Mouse (Mus musculus): ENCODE results near the gene Ap2s1. TPM values are rescaled to one million over a fixed set of nuclear protein-coding genes. Genes with fewer than 3 reads are reported as not detected.
A peak's percentile ranks its signal among the peaks of the same experiment; 100 is the strongest.

Gene Ap2s1
- polyA plus RNA-seq (2015; fragmentation: Nextera tagmentation; extraction: Ambion mirVana) = 229 and 231 TPM in 2 replicates

DNA sequence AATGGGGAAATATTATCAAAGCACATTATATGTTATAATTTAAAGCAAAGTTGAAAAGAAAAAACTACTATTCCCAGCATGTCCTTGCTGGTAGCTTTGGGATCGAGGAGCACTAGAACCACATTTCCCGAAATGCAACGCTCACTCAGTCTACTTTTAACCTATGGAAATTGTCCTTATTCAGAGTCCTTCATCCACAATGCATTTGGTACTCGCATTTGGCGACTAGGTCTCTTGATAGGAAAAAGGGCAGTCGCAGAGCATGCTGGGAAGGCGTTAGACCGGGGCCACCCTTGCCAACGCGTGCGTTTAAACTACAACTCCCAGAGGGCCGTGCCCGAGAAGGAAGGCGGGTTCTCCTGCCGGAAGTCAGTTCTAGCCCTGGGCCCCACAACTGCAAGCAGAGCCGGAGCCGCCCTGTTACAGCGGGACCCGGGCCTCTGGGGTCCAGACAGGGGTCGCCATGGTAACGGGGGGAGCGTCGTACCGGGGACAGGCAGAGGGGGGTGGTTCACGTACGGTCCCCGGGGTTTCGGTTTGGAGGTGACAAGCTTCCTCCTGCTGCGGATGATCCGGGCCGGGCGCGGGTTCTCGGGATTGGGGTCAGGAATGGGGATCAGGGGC lies at the start of gene Ap2s1:
Ap2s1 (plus strand) TSS at position 338 of the 624 bp plus-strand sequence.
- ATAC-seq (ENCODE audit: insufficient read depth, low FRiP score) = peak; percentile 96
- H3K36me3 ChIP-seq (ENCODE audit: control insufficient read depth, insufficient read depth, low read length) = no peaks in the 10 kb centered on the region
- peak within 1 kb of the TSS; percentile 92 for H3K9ac ChIP-seq (ENCODE audit: low read length)
- peaks cover 13% of the 10 kb centered on the region for H3K4me1 ChIP-seq (ENCODE audit: control insufficient read depth, insufficient read depth, low read length)
- peak within 1 kb of the TSS; percentile 66 for H3K27ac ChIP-seq (ENCODE audit: low read length)
- no peaks in the 10 kb centered on the region for H3K9me3 ChIP-seq (replicated peaks; ENCODE audit: control insufficient read depth, low read length)
- under 1% methylated on average over 34 of the region's 34 CpGs for WGBS
- H3K4me3 ChIP-seq (replicated peaks; ENCODE audit: low read length) = peak within 1 kb of the TSS; percentile 93
- H3K27me3 ChIP-seq (ENCODE audit: control insufficient read depth, insufficient read depth, low read length) = no peaks in the 10 kb centered on the region
- H3K4me2 ChIP-seq (ENCODE audit: low read depth, low read length) = peak within 1 kb of the TSS; percentile 97

DNA sequence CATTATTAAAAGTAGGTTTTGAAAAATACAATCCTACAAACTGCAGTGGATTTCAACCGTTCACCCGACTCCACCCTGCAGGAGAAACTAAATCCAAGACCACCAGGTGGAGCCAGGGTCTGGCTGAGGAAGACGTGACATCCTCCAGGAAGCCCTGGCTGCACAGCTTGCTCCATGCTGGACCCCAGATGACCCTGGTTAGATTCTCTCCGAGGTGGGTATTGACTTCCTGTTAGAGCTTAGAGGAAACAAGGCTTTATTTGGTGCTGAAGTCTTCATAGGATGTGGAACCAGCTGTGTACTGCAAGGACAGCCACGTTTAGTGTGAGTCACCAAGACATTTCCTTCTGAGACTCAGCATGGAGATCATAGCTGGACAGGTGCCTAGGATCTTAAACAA lies 49.0 kb upstream of the Ap2s1 start:
- 65% methylated on average over 5 of the region's 5 CpGs for WGBS
- no peak for ATAC-seq (ENCODE audit: insufficient read depth, low FRiP score)
- H3K36me3 ChIP-seq (ENCODE audit: control insufficient read depth, insufficient read depth, low read length) = no peaks in the 10 kb centered on the region
- H3K27me3 ChIP-seq (ENCODE audit: control insufficient read depth, insufficient read depth, low read length) = no peaks in the 10 kb centered on the region
- no peaks in the 10 kb centered on the region for H3K4me1 ChIP-seq (ENCODE audit: control insufficient read depth, insufficient read depth, low read length)
- H3K4me2 ChIP-seq (ENCODE audit: low read depth, low read length) = no peak overlapping the region
- H3K9me3 ChIP-seq (replicated peaks; ENCODE audit: control insufficient read depth, low read length) = peaks cover 4% of the 10 kb centered on the region; the same call in 1 of the 2 replicates
- H3K27ac ChIP-seq (ENCODE audit: low read length) = no peak overlapping the region
- H3K9ac ChIP-seq (ENCODE audit: low read length) = no peak overlapping the region
- H3K4me3 ChIP-seq (replicated peaks; ENCODE audit: low read length) = no peak overlapping the region

DNA sequence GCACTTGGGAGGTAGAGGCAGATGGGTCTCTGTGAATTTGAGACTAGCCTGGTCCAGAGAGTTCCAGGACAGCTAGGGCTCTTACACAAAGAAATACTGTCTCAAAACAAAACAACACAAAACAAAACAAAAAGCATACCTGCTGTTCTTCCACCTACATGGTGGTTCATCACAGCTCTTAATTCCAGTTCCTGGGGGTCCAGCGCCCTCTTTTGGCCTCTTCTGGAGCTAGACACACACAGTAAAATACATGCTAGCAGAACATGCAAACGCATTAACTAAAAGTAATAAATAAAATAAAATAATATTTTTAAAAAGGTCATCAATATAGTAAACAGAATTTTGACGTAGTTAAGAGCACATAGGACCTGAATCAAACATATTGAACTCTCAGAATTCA lies 43.2 kb upstream of the Ap2s1 start:
- Histone ChIP-seq H3K27me3 (ENCODE audit: control insufficient read depth, insufficient read depth, low read length) (no peaks in the 10 kb centered on the region), H3K9ac (ENCODE audit: low read length) (no peak overlapping the region), H3K4me3 (replicated peaks; ENCODE audit: low read length) (no peak overlapping the region), H3K4me2 (ENCODE audit: low read depth, low read length) (no peak overlapping the region), H3K27ac (ENCODE audit: low read length) (no peak overlapping the region), H3K4me1 (ENCODE audit: control insufficient read depth, insufficient read depth, low read length) (no peaks in the 10 kb centered on the region), H3K9me3 (replicated peaks; ENCODE audit: control insufficient read depth, low read length) (no peaks in the 10 kb centered on the region), H3K36me3 (ENCODE audit: control insufficient read depth, insufficient read depth, low read length) (no peaks in the 10 kb centered on the region)
- 31% methylated on average over 3 of the region's 3 CpGs for WGBS
- no peak for ATAC-seq (ENCODE audit: insufficient read depth, low FRiP score)

DNA sequence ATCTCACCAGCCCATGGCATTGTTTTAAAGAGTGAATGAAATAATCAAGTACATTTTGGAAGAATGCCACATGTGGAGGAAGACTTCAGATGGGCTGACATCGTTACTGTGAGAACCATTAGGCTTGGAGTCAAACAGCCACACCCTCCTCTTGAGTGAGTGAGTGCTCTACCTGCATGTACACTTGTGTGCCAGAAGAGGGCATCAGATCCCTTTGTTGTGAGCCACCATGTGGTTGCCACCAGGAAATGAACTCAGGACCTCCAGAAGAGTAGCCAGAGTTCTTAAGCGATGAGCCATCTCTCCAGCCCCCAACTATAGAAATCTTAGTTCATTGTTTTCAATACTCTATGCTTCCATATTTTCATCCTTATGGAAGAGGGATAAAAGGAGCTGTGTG lies 39.2 kb upstream of the Ap2s1 start:
- no peak for ATAC-seq (ENCODE audit: insufficient read depth, low FRiP score)

DNA sequence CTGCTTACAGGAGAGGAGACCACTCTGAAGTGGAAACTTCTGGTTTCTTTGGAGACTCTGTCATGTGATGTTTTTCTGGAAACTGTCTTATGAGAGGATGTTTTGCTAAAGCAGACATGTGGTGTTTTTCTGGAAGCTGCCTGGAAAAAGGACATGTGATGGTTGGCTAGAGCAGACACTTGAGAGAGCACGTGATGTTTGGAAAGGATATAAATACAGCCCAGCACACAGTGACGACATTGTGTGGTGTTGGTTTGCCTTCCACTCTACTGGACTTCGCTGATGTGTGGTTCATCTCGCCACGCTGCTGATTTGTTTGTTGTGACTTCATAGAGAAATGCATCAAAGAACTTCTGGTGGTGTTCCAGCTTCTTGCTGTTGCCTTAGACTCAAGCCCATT lies 37.6 kb upstream of the Ap2s1 start:
- no peak overlapping the region for H3K4me2 ChIP-seq (ENCODE audit: low read depth, low read length)
- no peaks in the 10 kb centered on the region for H3K4me1 ChIP-seq (ENCODE audit: control insufficient read depth, insufficient read depth, low read length)
- 62% methylated on average over 5 of the region's 5 CpGs for WGBS
- no peak overlapping the region for H3K27ac ChIP-seq (ENCODE audit: low read length)
- no peaks in the 10 kb centered on the region for H3K9me3 ChIP-seq (replicated peaks; ENCODE audit: control insufficient read depth, low read length)
- H3K4me3 ChIP-seq (replicated peaks; ENCODE audit: low read length) = no peak overlapping the region
- H3K36me3 ChIP-seq (ENCODE audit: control insufficient read depth, insufficient read depth, low read length) = no peaks in the 10 kb centered on the region
- ATAC-seq (ENCODE audit: insufficient read depth, low FRiP score) = no peak
- H3K27me3 ChIP-seq (ENCODE audit: control insufficient read depth, insufficient read depth, low read length) = no peaks in the 10 kb centered on the region
- no peak overlapping the region for H3K9ac ChIP-seq (ENCODE audit: low read length)

More for the DNA sequence above, 39.2 kb upstream of the Ap2s1 start:
- H3K36me3 ChIP-seq (ENCODE audit: control insufficient read depth, insufficient read depth, low read length) = no peaks in the 10 kb centered on the region
- no peak overlapping the region for H3K4me2 ChIP-seq (ENCODE audit: low read depth, low read length)
- H3K4me3 ChIP-seq (replicated peaks; ENCODE audit: low read length) = no peak overlapping the region
- no peak overlapping the region for H3K27ac ChIP-seq (ENCODE audit: low read length)
- no peaks in the 10 kb centered on the region for H3K9me3 ChIP-seq (replicated peaks; ENCODE audit: control insufficient read depth, low read length)
- H3K9ac ChIP-seq (ENCODE audit: low read length) = no peak overlapping the region
- no peaks in the 10 kb centered on the region for H3K4me1 ChIP-seq (ENCODE audit: control insufficient read depth, insufficient read depth, low read length)
- no peaks in the 10 kb centered on the region for H3K27me3 ChIP-seq (ENCODE audit: control insufficient read depth, insufficient read depth, low read length)
- WGBS = 43% methylated on average over 2 of the region's 2 CpGs

DNA sequence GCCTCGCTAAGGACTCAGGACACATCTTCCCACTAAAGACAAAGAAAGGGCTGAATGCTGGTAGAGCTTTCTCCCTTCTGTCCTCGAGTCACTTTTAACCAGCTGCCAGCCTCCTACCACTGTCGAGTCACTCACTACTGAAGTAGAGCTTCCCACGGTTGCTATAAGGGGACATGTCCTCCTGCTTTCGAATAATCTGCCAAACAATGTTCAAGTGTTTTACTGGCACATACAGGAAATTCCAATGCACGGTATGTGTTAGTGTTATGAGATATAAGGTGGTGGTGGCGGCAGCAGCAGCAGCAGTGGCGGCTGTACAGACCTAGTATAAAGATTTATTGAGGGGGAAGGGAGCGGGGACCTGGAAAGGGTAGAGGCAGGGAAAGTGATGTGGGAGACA lies 31.8 kb upstream of the Ap2s1 start:
- WGBS = 32% methylated on average over 9 of the region's 9 CpGs

DNA sequence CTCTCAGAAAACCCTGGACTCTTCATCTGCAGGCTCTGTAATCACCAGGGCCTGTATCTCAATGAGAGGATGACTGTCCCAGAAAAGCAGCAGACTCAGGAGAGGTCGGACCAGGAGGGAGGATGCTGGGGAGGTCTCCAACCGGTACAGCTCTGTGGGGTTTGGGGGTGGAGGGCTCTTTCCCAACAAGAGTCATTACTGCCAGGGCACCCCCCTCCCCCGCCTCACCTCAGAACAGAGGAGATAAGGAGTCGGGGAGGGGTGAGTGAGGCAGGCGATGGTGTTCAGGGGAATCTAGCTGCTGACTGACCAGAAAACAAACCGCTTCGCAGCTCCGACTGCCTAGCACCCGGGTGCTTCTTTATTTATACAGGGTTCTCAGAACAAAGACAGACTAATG lies 30.0 kb upstream of the Ap2s1 start:
- Histone ChIP-seq H3K27ac (ENCODE audit: low read length) (no peak overlapping the region), H3K9me3 (replicated peaks; ENCODE audit: control insufficient read depth, low read length) (no peaks in the 10 kb centered on the region), H3K4me1 (ENCODE audit: control insufficient read depth, insufficient read depth, low read length) (no peaks in the 10 kb centered on the region), H3K4me2 (ENCODE audit: low read depth, low read length) (no peak overlapping the region), H3K4me3 (replicated peaks; ENCODE audit: low read length) (no peak overlapping the region), H3K36me3 (ENCODE audit: control insufficient read depth, insufficient read depth, low read length) (no peaks in the 10 kb centered on the region), H3K27me3 (ENCODE audit: control insufficient read depth, insufficient read depth, low read length) (no peaks in the 10 kb centered on the region), H3K9ac (ENCODE audit: low read length) (no peak overlapping the region)
- ATAC-seq (ENCODE audit: insufficient read depth, low FRiP score) = no peak; the same call in 1 of the 2 replicates
- WGBS = 16% methylated on average over 9 of the region's 9 CpGs

More for the DNA sequence above, 31.8 kb upstream of the Ap2s1 start:
- no peaks in the 10 kb centered on the region for H3K9me3 ChIP-seq (replicated peaks; ENCODE audit: control insufficient read depth, low read length)
- no peak overlapping the region for H3K4me3 ChIP-seq (replicated peaks; ENCODE audit: low read length)
- no peaks in the 10 kb centered on the region for H3K4me1 ChIP-seq (ENCODE audit: control insufficient read depth, insufficient read depth, low read length)
- no peaks in the 10 kb centered on the region for H3K27me3 ChIP-seq (ENCODE audit: control insufficient read depth, insufficient read depth, low read length)
- H3K27ac ChIP-seq (ENCODE audit: low read length) = no peak overlapping the region
- H3K36me3 ChIP-seq (ENCODE audit: control insufficient read depth, insufficient read depth, low read length) = no peaks in the 10 kb centered on the region
- no peak overlapping the region for H3K9ac ChIP-seq (ENCODE audit: low read length)
- ATAC-seq (ENCODE audit: insufficient read depth, low FRiP score) = no peak
- H3K4me2 ChIP-seq (ENCODE audit: low read depth, low read length) = no peak overlapping the region

DNA sequence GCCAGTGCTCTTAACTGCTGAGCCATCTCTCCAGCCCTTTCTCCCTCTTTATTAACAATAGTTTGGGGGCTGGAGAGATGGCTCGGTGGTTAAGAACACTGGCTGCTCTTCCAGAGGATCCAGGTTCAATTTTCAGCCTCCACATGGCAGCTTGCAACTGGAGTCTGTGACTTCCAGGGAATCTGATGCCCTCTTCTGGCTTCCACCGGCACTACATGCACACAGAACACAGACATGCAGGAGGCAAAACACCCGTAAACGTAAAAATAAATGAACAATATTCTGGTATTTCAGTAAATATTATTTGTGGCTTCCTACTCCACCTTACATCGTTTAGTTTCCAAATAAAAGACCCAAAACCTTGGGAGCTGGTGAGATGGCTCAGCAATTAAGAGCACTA lies 27.6 kb upstream of the Ap2s1 start:
- 71% methylated on average over 5 of the region's 5 CpGs for WGBS
- no peak overlapping the region for H3K4me2 ChIP-seq (ENCODE audit: low read depth, low read length)
- no peak overlapping the region for H3K4me3 ChIP-seq (replicated peaks; ENCODE audit: low read length)

DNA sequence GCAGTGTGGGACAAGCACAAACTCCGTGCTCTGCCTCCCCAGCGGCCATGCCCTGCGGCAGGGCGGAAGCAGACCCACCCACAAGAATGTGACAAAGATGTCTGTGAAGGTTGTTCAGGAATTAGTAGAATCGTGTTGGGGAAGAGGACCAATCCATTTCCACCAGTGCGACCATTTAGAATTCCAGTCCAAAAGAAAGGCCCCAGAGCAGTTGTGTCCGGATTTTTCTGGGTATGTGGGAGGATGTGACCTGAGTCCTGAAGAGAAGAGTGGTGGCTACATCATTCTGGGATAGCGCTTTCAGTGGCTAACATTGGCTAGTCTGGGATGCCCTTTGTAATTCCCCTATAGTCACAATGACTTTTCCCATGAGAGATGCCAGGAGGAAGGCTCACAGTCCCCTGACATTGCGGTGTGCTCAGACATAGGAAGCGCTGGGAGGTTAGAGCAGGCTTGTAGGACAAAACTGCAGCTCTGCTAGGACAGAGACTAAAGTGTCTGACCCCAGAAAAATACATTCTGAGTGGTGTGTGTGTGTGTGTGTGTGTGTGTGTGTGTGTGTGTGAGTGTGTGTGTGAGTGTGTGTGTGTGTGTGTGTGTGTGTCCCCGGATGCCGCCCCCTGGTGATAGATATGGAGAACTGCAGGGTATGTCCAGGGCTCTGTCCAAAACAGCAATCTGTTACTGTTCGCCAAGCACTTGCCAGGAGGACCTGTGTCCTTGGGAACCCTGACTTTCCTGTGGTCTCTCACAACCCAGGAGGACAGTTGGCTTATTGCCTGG lies 25.4 kb upstream of the Ap2s1 start:
- WGBS = 72% methylated on average over 13 of the region's 13 CpGs
- no peak overlapping the region for H3K4me3 ChIP-seq (replicated peaks; ENCODE audit: low read length)

More for the DNA sequence above, 27.6 kb upstream of the Ap2s1 start:
- Histone ChIP-seq H3K9ac (ENCODE audit: low read length) (no peak overlapping the region), H3K27me3 (ENCODE audit: control insufficient read depth, insufficient read depth, low read length) (no peaks in the 10 kb centered on the region), H3K27ac (ENCODE audit: low read length) (no peak overlapping the region), H3K9me3 (replicated peaks; ENCODE audit: control insufficient read depth, low read length) (no peaks in the 10 kb centered on the region), H3K36me3 (ENCODE audit: control insufficient read depth, insufficient read depth, low read length) (no peaks in the 10 kb centered on the region), H3K4me1 (ENCODE audit: control insufficient read depth, insufficient read depth, low read length) (no peaks in the 10 kb centered on the region)
- ATAC-seq (ENCODE audit: insufficient read depth, low FRiP score) = no peak

More for the DNA sequence above, 25.4 kb upstream of the Ap2s1 start:
- peaks cover 3% of the 10 kb centered on the region; the same call in 1 of the 2 replicates for H3K4me1 ChIP-seq (ENCODE audit: control insufficient read depth, insufficient read depth, low read length)
- H3K27ac ChIP-seq (ENCODE audit: low read length) = no peak overlapping the region
- H3K36me3 ChIP-seq (ENCODE audit: control insufficient read depth, insufficient read depth, low read length) = no peaks in the 10 kb centered on the region
- no peak for ATAC-seq (ENCODE audit: insufficient read depth, low FRiP score)
- no peak overlapping the region for H3K4me2 ChIP-seq (ENCODE audit: low read depth, low read length)
- H3K9ac ChIP-seq (ENCODE audit: low read length) = no peak overlapping the region
- no peaks in the 10 kb centered on the region for H3K9me3 ChIP-seq (replicated peaks; ENCODE audit: control insufficient read depth, low read length)
- H3K27me3 ChIP-seq (ENCODE audit: control insufficient read depth, insufficient read depth, low read length) = no peaks in the 10 kb centered on the region
